Mouse (Mus musculus) lung, adult 2 months (tissue): ENCODE data around the gene Brap. TPM values are rescaled to one million over a fixed set of nuclear protein-coding genes. Genes with fewer than 3 reads are reported as not detected.
A peak's percentile ranks its signal among the peaks of the same experiment; 100 is the strongest.

Source experiments
- DNase-seq: peaks from one replicate; pipeline ENCODE4 v3.0.0; 2022
- H3K4me1 ChIP-seq: fragments of 200-500 bp; 2 replicates; pipeline ENCODE4 v1.6.1; 2011; ENCODE audit warnings: low read length; ENCODE audit not compliant: control insufficient read depth, insufficient read depth
- H3K4me3 ChIP-seq: fragments of 200-500 bp; replicated peaks from 2 replicates; pipeline ENCODE3; 2011; ENCODE audit warnings: low read depth, mild to moderate bottlenecking, control low read depth, low read length; ENCODE audit errors: extremely low read depth
- CTCF ChIP-seq: fragments of 200-500 bp; IDR thresholded peaks from 2 replicates; pipeline ENCODE4 v1.5.1; 2011; ENCODE audit warnings: mild to moderate bottlenecking, low read length, control low read depth; ENCODE audit not compliant: insufficient read depth
- POLR2A ChIP-seq: fragments of 200-500 bp; IDR thresholded peaks from 2 replicates; pipeline ENCODE4 v1.6.1; 2011; ENCODE audit warnings: low read depth, mild to moderate bottlenecking, control low read depth, low read length, borderline replicate concordance; ENCODE audit errors: extremely low read depth
- WGBS: fragments of 180-500 bp; shearing (Covaris S2); methylation state at CpG from one replicate; pipeline ENCODE4 v1.1.7; 2018; 5-methylcytosine and 5-hydroxymethylcytosine counted together
- polyA plus RNA-seq: library from polyadenylated mRNA; depleted of rRNA; stranded (reverse); fragments of >200 nt; gene quantifications from 2 replicates; pipeline ENCODE4 v1.2.3, GENCODE M21; 2012

Brap gene
- polyA plus RNA-seq, 1 experiment = 30.6 TPM

GRCm38 (mm10) chr5:121696761-121697160 lies 36.4 kb downstream of the Brap start:
- no peaks in the 10 kb centered on the region for H3K4me1 ChIP-seq
- WGBS = 71% methylated on average over 6 of the region's 6 CpGs
- TF ChIP-seq POLR2A (no peak), CTCF (no peak)

DNA sequence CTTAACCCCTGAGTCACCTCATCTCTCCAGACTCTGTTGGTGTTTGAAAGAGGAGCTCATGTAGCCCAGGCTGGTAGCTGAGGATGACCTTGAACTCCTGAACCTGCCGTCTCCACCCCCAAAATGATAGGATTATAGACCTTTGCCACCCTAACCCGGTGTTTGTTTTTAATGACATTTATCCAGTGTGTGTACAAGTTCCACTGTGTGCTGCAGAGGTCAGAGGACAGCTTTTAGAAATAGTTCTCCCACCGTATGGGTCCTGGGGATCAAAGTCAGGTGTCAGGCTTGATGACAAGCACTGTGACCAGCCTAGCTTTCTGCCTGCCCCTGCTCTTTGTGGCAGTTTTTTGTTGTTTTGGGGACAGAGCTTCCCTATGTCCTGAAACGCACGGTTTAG lies 39.5 kb downstream of the Brap start:
- Histone ChIP-seq H3K4me1 (no peaks in the 10 kb centered on the region), H3K4me3 (no peak overlapping the region)
- 47% methylated on average over 5 of the region's 5 CpGs for WGBS
- TF ChIP-seq POLR2A = no peak
- DNase-seq = no peak

More at GRCm38 (mm10) chr5:121696761-121697160, 36.4 kb downstream of the Brap start:
- no peak for DNase-seq
- no peak overlapping the region for H3K4me3 ChIP-seq

DNA sequence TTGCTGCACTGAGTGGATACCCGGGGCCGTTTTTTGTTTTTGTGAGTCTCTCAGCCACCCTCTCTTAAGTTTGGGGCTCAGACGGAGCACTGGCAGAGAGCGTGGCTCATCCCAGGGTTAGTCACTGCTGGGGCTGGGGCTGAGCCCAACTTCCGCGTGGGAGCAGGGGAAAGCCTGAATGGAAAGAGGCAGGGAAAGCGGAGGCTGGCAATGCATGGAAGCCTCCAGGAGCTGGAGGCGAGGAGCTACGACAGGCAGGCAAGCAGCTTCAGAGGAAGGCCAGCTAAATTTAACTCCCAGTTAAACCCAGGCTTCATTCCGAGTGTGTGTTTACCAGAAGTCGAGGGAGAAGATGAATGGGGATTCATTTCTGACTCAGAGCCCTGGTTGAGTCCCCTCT lies 40.1 kb downstream of the Brap start:
- WGBS = 22% methylated on average over 11 of the region's 11 CpGs
- no peak for TF ChIP-seq CTCF
- no peak for TF ChIP-seq POLR2A
- Histone ChIP-seq H3K4me3 (no peak overlapping the region), H3K4me1 (no peaks in the 10 kb centered on the region)
- no peak for DNase-seq

DNA sequence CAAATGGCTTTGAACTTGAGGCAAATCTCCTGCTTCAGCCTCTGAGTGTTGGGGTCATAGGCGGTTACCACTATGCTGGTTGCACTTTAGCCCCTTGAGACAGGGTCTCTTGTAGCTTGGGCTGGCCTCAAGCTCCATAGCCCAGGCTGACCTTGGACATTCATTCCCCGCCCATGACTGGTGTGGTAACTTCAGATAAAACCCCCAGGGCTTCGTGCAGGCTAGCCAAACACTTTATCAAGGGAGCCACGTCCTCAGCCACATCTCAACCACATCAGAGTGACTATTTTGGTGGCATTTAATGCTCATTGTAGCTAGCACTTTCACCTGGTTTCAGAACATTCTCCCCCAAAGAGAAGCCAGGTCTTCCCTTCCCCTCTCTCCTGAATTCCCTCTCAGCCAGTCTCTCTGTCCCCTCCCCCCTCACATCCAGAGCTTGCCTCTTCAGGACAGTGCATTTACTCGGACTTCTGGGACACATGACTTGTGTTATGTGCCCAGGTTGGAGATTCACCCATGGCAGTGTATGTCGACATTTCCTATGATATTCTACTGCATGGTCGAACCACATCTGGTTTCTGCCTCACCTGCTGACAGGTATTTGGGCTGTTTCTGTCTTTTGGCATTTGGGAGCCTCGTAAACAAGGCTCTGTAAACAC lies 40.9 kb downstream of the Brap start:
- no peak for DNase-seq
- TF ChIP-seq CTCF (no peak), POLR2A (no peak)
- H3K4me1 ChIP-seq = no peaks in the 10 kb centered on the region
- H3K4me3 ChIP-seq = no peak overlapping the region
- WGBS = 51% methylated on average over 8 of the region's 8 CpGs

- TF ChIP-seq CTCF (no peak), POLR2A (no peak)
- Histone ChIP-seq H3K4me1 (no peaks in the 10 kb centered on the region), H3K4me3 (no peak overlapping the region)
- DNase-seq = no peak
- WGBS = 57% methylated on average over 1 of the region's 1 CpGs
Measured at GRCm38 (mm10) chr5:121703341-121703740, 43.0 kb downstream of the Brap start.

- Histone ChIP-seq H3K4me3 (no peak overlapping the region), H3K4me1 (no peaks in the 10 kb centered on the region)
- DNase-seq = no peak
- 17% methylated on average over 20 of the region's 20 CpGs for WGBS
- TF ChIP-seq CTCF (no peak), POLR2A (no peak)
Measured at GRCm38 (mm10) chr5:121704512-121705248, 44.3 kb downstream of the Brap start.

GRCm38 (mm10) chr5:121710402-121710801 lies 50.0 kb downstream of the Brap start:
- Histone ChIP-seq H3K4me1 (peaks cover 5% of the 10 kb centered on the region; the same call in 1 of the 2 replicates), H3K4me3 (no peak overlapping the region)
- DNase-seq = no peak
- TF ChIP-seq CTCF (no peak), POLR2A (no peak)
- WGBS = 73% methylated on average over 2 of the region's 2 CpGs

GRCm38 (mm10) chr5:121710851-121711173 lies 50.4 kb downstream of the Brap start:
- TF ChIP-seq POLR2A (no peak), CTCF (no peak)
- under 1% methylated on average over 12 of the region's 12 CpGs for WGBS
- peak overlapping the region; percentile 87 for H3K4me3 ChIP-seq
- no peak for DNase-seq
- H3K4me1 ChIP-seq = peaks cover 5% of the 10 kb centered on the region; the same call in 1 of the 2 replicates

- DNase-seq = peak; percentile 88
- TF ChIP-seq CTCF (no peak), POLR2A (peak; percentile 94; the same call in 1 of the 2 replicates)
- WGBS = under 1% methylated on average over 44 of the region's 103 CpGs
- H3K4me1 ChIP-seq = peaks cover 8% of the 10 kb centered on the region
- peak within 1 kb of the TSS; percentile 87 for H3K4me3 ChIP-seq
Measured at GRCm38 (mm10) chr5:121711174-121711927, 51.0 kb downstream of the Brap start, which contains the start of gene Atxn2. TSS of gene Atxn2 (plus strand) at chr5:121711337.

DNA sequence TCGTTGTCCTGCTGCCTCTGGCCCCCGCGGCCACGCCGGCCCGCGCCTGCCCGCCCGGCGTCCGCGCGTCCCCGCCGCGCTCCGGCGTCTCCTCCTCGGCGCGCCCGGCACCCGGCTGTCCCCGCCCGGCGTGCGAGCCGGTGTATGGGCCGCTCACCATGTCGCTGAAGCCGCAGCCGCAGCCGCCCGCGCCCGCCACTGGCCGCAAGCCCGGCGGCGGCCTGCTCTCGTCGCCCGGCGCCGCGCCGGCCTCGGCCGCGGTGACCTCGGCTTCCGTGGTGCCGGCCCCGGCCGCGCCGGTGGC lies 51.5 kb downstream of the Brap start:
- H3K4me1 ChIP-seq = peaks cover 8% of the 10 kb centered on the region
- no peak for DNase-seq
- WGBS = 3% methylated on average over 56 of the region's 57 CpGs
- TF ChIP-seq POLR2A = no peak
- TF ChIP-seq CTCF = no peak
- H3K4me3 ChIP-seq = peak overlapping the region; percentile 82
